Mouse (Mus musculus): ENCODE results near the gene S100a5. TPM values are rescaled to one million over a fixed set of nuclear protein-coding genes. Genes with fewer than 3 reads are reported as not detected.
A peak's percentile ranks its signal among the peaks of the same experiment; 100 is the strongest.

S100a5 gene
- total and polyA plus RNA-seq, 3 experiments: not detected

GRCm38 (mm10) chr3:90601486-90602110 is 6.7 kb upstream of the S100a5 start, which contains the start of gene Gm42674:
Gm42674 (plus strand) TSS chr3:90601904.
- no peak for DNase-seq
- no peak within 1 kb of the TSS for H3K9ac ChIP-seq (ENCODE audit: low read depth, low read length)
- H3K4me1 ChIP-seq (ENCODE audit: control insufficient read depth, insufficient read depth, low read length): peaks cover 20% of the 10 kb centered on the region
- intact Hi-C loops (cut with DNase I): no loop called here
- H3K27ac ChIP-seq: peak within 1 kb of the TSS; percentile 20; the same call in 1 of the 2 replicates
- no peaks in the 10 kb centered on the region for H3K27me3 ChIP-seq (ENCODE audit: control insufficient read depth, insufficient read depth, low read length)
- WGBS: 75% methylated on average over 11 of the region's 11 CpGs
- TF ChIP-seq POLR2A (IDR thresholded peaks at IDR 0.05; ENCODE audit: insufficient read depth, low read depth, low read length): no peak
- TF ChIP-seq CTCF (IDR thresholded peaks at IDR 0.05): no peak
- TF ChIP-seq EP300 (IDR thresholded peaks at IDR 0.05; ENCODE audit: insufficient read depth, low read depth, low read length): no peak
- no peaks in the 10 kb centered on the region for H3K79me2 ChIP-seq (replicated peaks; ENCODE audit: control insufficient read depth, insufficient read depth, low read length)
- H3K4me3 ChIP-seq: no peak within 1 kb of the TSS
- no peaks in the 10 kb centered on the region for H3K36me3 ChIP-seq (ENCODE audit: control insufficient read depth, insufficient read depth, low read length)

GRCm38 (mm10) chr3:90603623-90604022 is 4.7 kb upstream of the S100a5 start, which contains the start of gene S100a4:
S100a4 (plus strand) TSS chr3:90603771.
- intact Hi-C loops (cut with DNase I): no loop called here
- peak in 1 of 2 experiments; percentile 53 for DNase-seq
- Histone ChIP-seq H3K4me1 (ENCODE audit: control insufficient read depth, insufficient read depth, low read length) (peaks cover 16% of the 10 kb centered on the region), H3K9ac (ENCODE audit: low read depth, low read length) (no peak within 1 kb of the TSS), H3K79me2 (replicated peaks; ENCODE audit: control insufficient read depth, insufficient read depth, low read length) (no peaks in the 10 kb centered on the region), H3K27me3 (ENCODE audit: control insufficient read depth, insufficient read depth, low read length) (no peaks in the 10 kb centered on the region), H3K4me3 (no peak within 1 kb of the TSS), H3K27ac (peak within 1 kb of the TSS; percentile 53), H3K36me3 (ENCODE audit: control insufficient read depth, insufficient read depth, low read length) (no peaks in the 10 kb centered on the region)
- TF ChIP-seq POLR2A (IDR thresholded peaks at IDR 0.05; ENCODE audit: insufficient read depth, low read depth, low read length): no peak
- no peak for TF ChIP-seq EP300 (IDR thresholded peaks at IDR 0.05; ENCODE audit: insufficient read depth, low read depth, low read length)
- no peak for TF ChIP-seq CTCF (IDR thresholded peaks at IDR 0.05)
- WGBS: 30% methylated on average over 3 of the region's 3 CpGs

GRCm38 (mm10) chr3:90604416-90604815 is 3.9 kb upstream of the S100a5 start:
- H3K4me3 ChIP-seq: no peak overlapping the region

GRCm38 (mm10) chr3:90605049-90605448 is 3.3 kb upstream of the S100a5 start:
- Histone ChIP-seq H3K27me3 (ENCODE audit: control insufficient read depth, insufficient read depth, low read length) (no peaks in the 10 kb centered on the region), H3K79me2 (replicated peaks; ENCODE audit: control insufficient read depth, insufficient read depth, low read length) (no peaks in the 10 kb centered on the region), H3K4me3 (no peak overlapping the region), H3K9ac (ENCODE audit: low read depth, low read length) (no peak overlapping the region), H3K36me3 (ENCODE audit: control insufficient read depth, insufficient read depth, low read length) (no peaks in the 10 kb centered on the region), H3K27ac (peak overlapping the region; percentile 53), H3K4me1 (ENCODE audit: control insufficient read depth, insufficient read depth, low read length) (peaks cover 15% of the 10 kb centered on the region)
- DNase-seq: no peak
- WGBS: 93% methylated on average over 3 of the region's 3 CpGs
- no peak for TF ChIP-seq CTCF (IDR thresholded peaks at IDR 0.05)
- TF ChIP-seq POLR2A (IDR thresholded peaks at IDR 0.05; ENCODE audit: insufficient read depth, low read depth, low read length): no peak
- TF ChIP-seq EP300 (IDR thresholded peaks at IDR 0.05; ENCODE audit: insufficient read depth, low read depth, low read length): no peak
- intact Hi-C loops (cut with DNase I): no loop called here

More at GRCm38 (mm10) chr3:90604416-90604815, 3.9 kb upstream of the S100a5 start:
- peak; percentile 88 for DNase-seq
- H3K4me1 ChIP-seq (ENCODE audit: control insufficient read depth, insufficient read depth, low read length): peaks cover 16% of the 10 kb centered on the region
- peak overlapping the region; percentile 53 for H3K27ac ChIP-seq
- H3K9ac ChIP-seq (ENCODE audit: low read depth, low read length): no peak overlapping the region
- TF ChIP-seq POLR2A (IDR thresholded peaks at IDR 0.05; ENCODE audit: insufficient read depth, low read depth, low read length): no peak
- TF ChIP-seq CTCF (IDR thresholded peaks at IDR 0.05): no peak
- TF ChIP-seq EP300 (IDR thresholded peaks at IDR 0.05; ENCODE audit: insufficient read depth, low read depth, low read length): peak; percentile 63; the same call in 1 of the 2 replicates
- H3K79me2 ChIP-seq (replicated peaks; ENCODE audit: control insufficient read depth, insufficient read depth, low read length): no peaks in the 10 kb centered on the region
- H3K36me3 ChIP-seq (ENCODE audit: control insufficient read depth, insufficient read depth, low read length): no peaks in the 10 kb centered on the region
- H3K27me3 ChIP-seq (ENCODE audit: control insufficient read depth, insufficient read depth, low read length): no peaks in the 10 kb centered on the region
- intact Hi-C loops (cut with DNase I): no loop called here
- 23% methylated on average over 4 of the region's 4 CpGs for WGBS

DNA sequence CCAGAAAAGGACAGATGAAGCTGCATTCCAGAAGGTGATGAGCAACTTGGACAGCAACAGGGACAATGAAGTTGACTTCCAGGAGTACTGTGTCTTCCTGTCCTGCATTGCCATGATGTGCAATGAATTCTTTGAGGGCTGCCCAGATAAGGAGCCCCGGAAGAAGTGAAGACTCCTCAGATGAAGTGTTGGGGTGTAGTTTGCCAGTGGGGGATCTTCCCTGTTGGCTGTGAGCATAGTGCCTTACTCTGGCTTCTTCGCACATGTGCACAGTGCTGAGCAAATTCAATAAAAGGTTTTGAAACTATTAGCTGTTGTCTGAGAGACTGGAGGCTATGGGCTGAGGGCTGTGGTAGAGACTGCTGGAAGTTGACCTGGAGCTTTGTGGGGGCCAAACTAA is 2.6 kb upstream of the S100a5 start:
- Histone ChIP-seq H3K36me3 (ENCODE audit: control insufficient read depth, insufficient read depth, low read length) (no peaks in the 10 kb centered on the region), H3K4me3 (no peak overlapping the region), H3K9ac (ENCODE audit: low read depth, low read length) (no peak overlapping the region), H3K79me2 (replicated peaks; ENCODE audit: control insufficient read depth, insufficient read depth, low read length) (no peaks in the 10 kb centered on the region), H3K27ac (no peak overlapping the region; the same call in 1 of the 2 replicates), H3K4me1 (ENCODE audit: control insufficient read depth, insufficient read depth, low read length) (peaks cover 12% of the 10 kb centered on the region), H3K27me3 (ENCODE audit: control insufficient read depth, insufficient read depth, low read length) (no peaks in the 10 kb centered on the region)
- intact Hi-C loops (cut with DNase I): no loop called here
- 74% methylated on average over 2 of the region's 2 CpGs for WGBS
- no peak for DNase-seq
- TF ChIP-seq EP300 (IDR thresholded peaks at IDR 0.05; ENCODE audit: insufficient read depth, low read depth, low read length): no peak
- TF ChIP-seq CTCF (IDR thresholded peaks at IDR 0.05): no peak
- no peak for TF ChIP-seq POLR2A (IDR thresholded peaks at IDR 0.05; ENCODE audit: insufficient read depth, low read depth, low read length)

- TF ChIP-seq POLR2A (IDR thresholded peaks at IDR 0.05; ENCODE audit: insufficient read depth, low read depth, low read length) (no peak), EP300 (IDR thresholded peaks at IDR 0.05; ENCODE audit: insufficient read depth, low read depth, low read length) (no peak)
- peak in 1 of 2 experiments; percentile 56 for DNase-seq
- no peaks in the 10 kb centered on the region for H3K27me3 ChIP-seq (ENCODE audit: control insufficient read depth, insufficient read depth, low read length)
- H3K9ac ChIP-seq (ENCODE audit: low read depth, low read length): no peak overlapping the region
- no peak overlapping the region for H3K4me3 ChIP-seq
- peaks cover 11% of the 10 kb centered on the region for H3K4me1 ChIP-seq (ENCODE audit: control insufficient read depth, insufficient read depth, low read length)
- no peak overlapping the region; the same call in 1 of the 2 replicates for H3K27ac ChIP-seq
- H3K79me2 ChIP-seq (replicated peaks; ENCODE audit: control insufficient read depth, insufficient read depth, low read length): no peaks in the 10 kb centered on the region
- whole genome bisulfite sequencing: 91% methylated on average over 6 of the region's 6 CpGs
- H3K36me3 ChIP-seq (ENCODE audit: control insufficient read depth, insufficient read depth, low read length): no peaks in the 10 kb centered on the region
- intact Hi-C loops (cut with DNase I): no loop called here
Observed at GRCm38 (mm10) chr3:90606185-90606584, 2.1 kb upstream of the S100a5 start.
